Mouse (Mus musculus) mouse trophoblast stem cell (cell line): Measurements from ENCODE around the gene Grin2c.

ENCODE experiments used
- in situ Hi-C, 2 experiments: fragments of 300-500 bp; cut with MseI, MboI; formaldehyde crosslinking; loops; 2 replicates in 1 of 2; 3 replicates in 1 of 2; pipeline ENCODE4 v1.15.1; 2025

Gene Grin2c

GRCm38 (mm10) chr11:115283891-115284620, 17.0 kb upstream of the Grin2c start:
- in situ Hi-C loops, result no loop called here

- in situ Hi-C loops, result no loop called here
Observed at GRCm38 (mm10) chr11:115283486-115283765, 16.4 kb upstream of the Grin2c start.

GRCm38 (mm10) chr11:115282723-115283485, 15.9 kb upstream of the Grin2c start:
- in situ Hi-C loops, result no loop called here

- in situ Hi-C loops, result no loop called here
Observed at GRCm38 (mm10) chr11:115282295-115282694, 15.3 kb upstream of the Grin2c start.

- in situ Hi-C loops, result no loop called here
Observed at GRCm38 (mm10) chr11:115279726-115280125, 12.7 kb upstream of the Grin2c start.

GRCm38 (mm10) chr11:115278176-115278575, 11.1 kb upstream of the Grin2c start:
- in situ Hi-C loops, result no loop called here

GRCm38 (mm10) chr11:115277604-115277975, 10.5 kb upstream of the Grin2c start:
- in situ Hi-C loops, result no loop called here

GRCm38 (mm10) chr11:115276780-115277603, 9.9 kb upstream of the Grin2c start, which contains the start of gene Fdxr:
Gene Fdxr (minus strand): TSS chr11:115277050.
- in situ Hi-C loops, result no loop called here

GRCm38 (mm10) chr11:115275954-115276353, 8.9 kb upstream of the Grin2c start:
- in situ Hi-C loops, result no loop called here

- in situ Hi-C loops, result no loop called here
Observed at GRCm38 (mm10) chr11:115275509-115275908, 8.5 kb upstream of the Grin2c start.

GRCm38 (mm10) chr11:115274771-115275170, 7.7 kb upstream of the Grin2c start:
- in situ Hi-C loops, result no loop called here

GRCm38 (mm10) chr11:115274178-115274577, 7.1 kb upstream of the Grin2c start:
- in situ Hi-C loops, result no loop called here

GRCm38 (mm10) chr11:115273735-115274134, 6.7 kb upstream of the Grin2c start:
- in situ Hi-C loops, result no loop called here

- in situ Hi-C loops, result no loop called here
Observed at GRCm38 (mm10) chr11:115272894-115273498, 6.0 kb upstream of the Grin2c start.

GRCm38 (mm10) chr11:115271481-115271880, 4.4 kb upstream of the Grin2c start:
- in situ Hi-C loops, result no loop called here

GRCm38 (mm10) chr11:115271052-115271451, 4.0 kb upstream of the Grin2c start:
- in situ Hi-C loops, result no loop called here

GRCm38 (mm10) chr11:115270148-115270861, 3.3 kb upstream of the Grin2c start:
- in situ Hi-C loops, result no loop called here

GRCm38 (mm10) chr11:115269330-115270066, 2.5 kb upstream of the Grin2c start:
- in situ Hi-C loops, result no loop called here

- in situ Hi-C loops, result no loop called here
Observed at GRCm38 (mm10) chr11:115267958-115268357, 915 bp upstream of the Grin2c start.

- in situ Hi-C loops, result no loop called here
Observed at GRCm38 (mm10) chr11:115266400-115266778, 654 bp downstream of the Grin2c start.
